Mouse (Mus musculus) MEL (cell line): Measurements from ENCODE around the gene Sowaha. TPM values are rescaled to one million over a fixed set of nuclear protein-coding genes. Genes with fewer than 3 reads are reported as not detected.

Source experiments
- DNase-seq: peaks from one replicate; pipeline ENCODE4 v3.0.0; 2011; ENCODE audit warnings: low read depth, low spot score
- H3K27ac ChIP-seq: 2 replicates; pipeline ENCODE4 v1.5.1; 2012; ENCODE audit warnings: low read depth, mild to moderate bottlenecking, control low read depth, low read length, moderate library complexity; ENCODE audit not compliant: control insufficient read depth
- H3K27me3 ChIP-seq, 2 experiments: fragments of 150-350 bp in 1 of 2; sonication (generic) in 1 of 2; 2 replicates each; pipeline ENCODE4 v1.6.1; 2012; ENCODE audit warnings: low read length in 2 of 2, mild to moderate bottlenecking in 2 of 2, improper control_type of control experiment in 1 of 2, moderate library complexity in 1 of 2; ENCODE audit not compliant: insufficient read depth in 2 of 2, control insufficient read depth in 1 of 2
- H3K36me3 ChIP-seq, 2 experiments: 2 replicates each; pipeline ENCODE4 v1.6.1; 2012 to 2014; ENCODE audit warnings: low read length in 2 of 2, improper control_type of control experiment in 1 of 2, inconsistent platforms in 1 of 2, mild to moderate bottlenecking in 1 of 2; ENCODE audit not compliant: insufficient read depth in 2 of 2, control insufficient read depth in 1 of 2
- H3K4me1 ChIP-seq, 2 experiments: fragments of 150-350 bp in 1 of 2; sonication (generic) in 1 of 2; 2 replicates each; pipeline ENCODE4 v1.6.1; 2012; ENCODE audit warnings: low read length in 2 of 2, improper control_type of control experiment in 1 of 2, mild to moderate bottlenecking in 1 of 2; ENCODE audit not compliant: insufficient read depth in 2 of 2, control insufficient read depth in 1 of 2
- H3K4me3 ChIP-seq, 2 experiments: fragments of 150-350 bp in 1 of 2; sonication (generic) in 1 of 2; 2 replicates each; pipeline ENCODE4 v1.5.1; 2012; ENCODE audit warnings: low read depth in 2 of 2, low read length in 2 of 2, mild to moderate bottlenecking in 2 of 2, moderate library complexity in 2 of 2, control low read depth in 1 of 2, improper control_type of control experiment in 1 of 2; ENCODE audit not compliant: control insufficient read depth in 1 of 2, insufficient read depth in 1 of 2
- H3K79me2 ChIP-seq: 2 replicates; pipeline ENCODE4 v1.6.1; 2012; ENCODE audit warnings: mild to moderate bottlenecking, low read length, moderate library complexity; ENCODE audit not compliant: control insufficient read depth, poor library complexity, insufficient read depth
- H3K9ac ChIP-seq: 2 replicates; pipeline ENCODE4 v1.6.1; 2012; ENCODE audit warnings: low read depth, mild to moderate bottlenecking, control low read depth, low read length, moderate library complexity; ENCODE audit not compliant: control insufficient read depth, poor library complexity, severe bottlenecking
- H3K9me3 ChIP-seq: fragments of 150-350 bp; sonication (generic); replicated peaks from 2 replicates; pipeline ENCODE4 v1.6.1; 2012; ENCODE audit warnings: mild to moderate bottlenecking, low read length, improper control_type of control experiment, moderate library complexity; ENCODE audit not compliant: insufficient read depth
- BHLHE40 ChIP-seq: IDR thresholded peaks from 2 replicates; pipeline ENCODE4 v1.6.1; 2012; ENCODE audit warnings: low read depth, mild to moderate bottlenecking, inconsistent platforms, low read length, improper control_type of control experiment, borderline replicate concordance
- CHD1 ChIP-seq: IDR thresholded peaks from 2 replicates; pipeline ENCODE4 v1.6.1; 2012; ENCODE audit warnings: low read depth, mild to moderate bottlenecking, inconsistent platforms, low read length, improper control_type of control experiment
- CHD2 ChIP-seq: IDR thresholded peaks from 2 replicates; pipeline ENCODE4 v1.6.1; 2011; ENCODE audit warnings: low read length, improper control_type of control experiment
- CTCF ChIP-seq, 3 experiments: IDR thresholded peaks in 2 of 3; conservative IDR thresholded peaks in 1 of 3; 2 replicates each; pipeline ENCODE4 v1.5.1; 2011 to 2012; ENCODE audit warnings: low read length in 3 of 3, low read depth in 2 of 3, mild to moderate bottlenecking in 2 of 3, improper control_type of control experiment in 1 of 3, inconsistent platforms in 1 of 3, mixed read lengths in 1 of 3, moderate library complexity in 1 of 3; ENCODE audit not compliant: control insufficient read depth in 1 of 3, insufficient read depth in 1 of 3, poor library complexity in 1 of 3, severe bottlenecking in 1 of 3
- E2F4 ChIP-seq: IDR thresholded peaks from 2 replicates; pipeline ENCODE4 v1.6.1; 2011; ENCODE audit warnings: low read depth, low read length, improper control_type of control experiment, borderline replicate concordance
- ELF1 ChIP-seq: IDR thresholded peaks from 2 replicates; pipeline ENCODE4 v1.6.1; 2014; ENCODE audit warnings: low read depth, mild to moderate bottlenecking, inconsistent platforms, low read length, improper control_type of control experiment, moderate library complexity
- EP300 ChIP-seq, 2 experiments: IDR thresholded peaks; 2 replicates each; pipeline ENCODE4 v1.6.1; 2011; ENCODE audit warnings: improper control_type of control experiment in 2 of 2, low read length in 2 of 2, low read depth in 1 of 2, mild to moderate bottlenecking in 1 of 2
- GABPA ChIP-seq: IDR thresholded peaks from 2 replicates; pipeline ENCODE4 v1.6.1; 2012; ENCODE audit warnings: low read depth, mild to moderate bottlenecking, inconsistent platforms, low read length, improper control_type of control experiment, moderate library complexity
- GATA1 ChIP-seq: IDR thresholded peaks from 2 replicates; pipeline ENCODE4 v1.6.1; 2011; ENCODE audit warnings: low read depth, low read length, improper control_type of control experiment
- HCFC1 ChIP-seq: IDR thresholded peaks from 2 replicates; pipeline ENCODE4 v1.6.1; 2012; ENCODE audit warnings: low read depth, mild to moderate bottlenecking, inconsistent platforms, low read length, improper control_type of control experiment, moderate library complexity
- KAT2A ChIP-seq: conservative IDR thresholded peaks from 2 replicates; pipeline ENCODE4 v1.6.1; 2012; ENCODE audit warnings: low read depth, low read length, improper control_type of control experiment, inconsistent platforms
- MAFK ChIP-seq: IDR thresholded peaks from 2 replicates; pipeline ENCODE4 v1.6.1; 2011; ENCODE audit warnings: low read depth, mild to moderate bottlenecking, low read length, improper control_type of control experiment, borderline replicate concordance
- MAX ChIP-seq: IDR thresholded peaks from 2 replicates; pipeline ENCODE4 v1.6.1; 2011; ENCODE audit warnings: low read length, improper control_type of control experiment
- MAZ ChIP-seq: IDR thresholded peaks from 2 replicates; pipeline ENCODE4 v1.6.1; 2012; ENCODE audit warnings: low read depth, mild to moderate bottlenecking, inconsistent platforms, low read length, improper control_type of control experiment
- MEF2A ChIP-seq: IDR thresholded peaks from 2 replicates; pipeline ENCODE4 v1.6.1; 2014; ENCODE audit warnings: low read depth, mild to moderate bottlenecking, inconsistent platforms, low read length, improper control_type of control experiment; ENCODE audit not compliant: poor library complexity, insufficient replicate concordance, severe bottlenecking; ENCODE audit errors: extremely low read depth
- MXI1 ChIP-seq: IDR thresholded peaks from 2 replicates; pipeline ENCODE4 v1.6.1; 2011; ENCODE audit warnings: mild to moderate bottlenecking, low read depth, low read length, improper control_type of control experiment
- MYC ChIP-seq: IDR thresholded peaks from 2 replicates; pipeline ENCODE4 v1.6.1; 2011; ENCODE audit warnings: low read depth, mild to moderate bottlenecking, low read length, improper control_type of control experiment, moderate library complexity
- NELFE ChIP-seq: IDR thresholded peaks from 2 replicates; pipeline ENCODE4 v1.6.1; 2011; ENCODE audit warnings: low read depth, low read length, improper control_type of control experiment
- POLR2A ChIP-seq, 2 experiments: IDR thresholded peaks; 2 replicates each; pipeline ENCODE4 v1.6.1; 2011 to 2012; ENCODE audit warnings: low read length in 2 of 2, mild to moderate bottlenecking in 2 of 2, control low read depth in 1 of 2, improper control_type of control experiment in 1 of 2, low read depth in 1 of 2, moderate library complexity in 1 of 2; ENCODE audit not compliant: control insufficient read depth in 1 of 2, insufficient read depth in 1 of 2, poor library complexity in 1 of 2
- POLR2AphosphoS2 ChIP-seq: IDR thresholded peaks from 2 replicates; pipeline ENCODE4 v1.6.1; 2011; ENCODE audit warnings: low read length, improper control_type of control experiment
- POLR2AphosphoS5 ChIP-seq: IDR thresholded peaks from 2 replicates; pipeline ENCODE4 v1.6.1; 2012; ENCODE audit warnings: low read depth, borderline replicate concordance, mild to moderate bottlenecking, inconsistent platforms, low read length, moderate library complexity, mixed read lengths
- RAD21 ChIP-seq: IDR thresholded peaks from 2 replicates; pipeline ENCODE4 v1.6.1; 2011; ENCODE audit warnings: mild to moderate bottlenecking, low read depth, low read length, improper control_type of control experiment
- SIN3A ChIP-seq: IDR thresholded peaks from 2 replicates; pipeline ENCODE4 v1.6.1; 2012; ENCODE audit warnings: low read length, improper control_type of control experiment, inconsistent platforms
- SMC3 ChIP-seq: IDR thresholded peaks from 2 replicates; pipeline ENCODE4 v1.6.1; 2011; ENCODE audit warnings: low read depth, low read length, improper control_type of control experiment
- TAL1 ChIP-seq: IDR thresholded peaks from 2 replicates; pipeline ENCODE4 v1.6.1; 2012; ENCODE audit warnings: mild to moderate bottlenecking, inconsistent platforms, low read length, moderate library complexity, mixed read lengths
- TCF12 ChIP-seq: IDR thresholded peaks from 2 replicates; pipeline ENCODE4 v1.6.1; 2014; ENCODE audit warnings: low read depth, mild to moderate bottlenecking, inconsistent platforms, low read length, improper control_type of control experiment, moderate library complexity
- UBTF ChIP-seq: IDR thresholded peaks from 2 replicates; pipeline ENCODE4 v1.6.1; 2012; ENCODE audit warnings: low read depth, mild to moderate bottlenecking, inconsistent platforms, low read length, improper control_type of control experiment, moderate library complexity, borderline replicate concordance; ENCODE audit not compliant: insufficient read depth
- USF1 ChIP-seq: IDR thresholded peaks from 2 replicates; pipeline ENCODE4 v1.6.1; 2014; ENCODE audit warnings: low read depth, mild to moderate bottlenecking, inconsistent platforms, low read length, improper control_type of control experiment, moderate library complexity
- ZKSCAN1 ChIP-seq: IDR thresholded peaks from 2 replicates; pipeline ENCODE4 v1.6.1; 2012; ENCODE audit warnings: low read depth, mild to moderate bottlenecking, inconsistent platforms, low read length, improper control_type of control experiment, moderate library complexity
- ZMIZ1 ChIP-seq: IDR thresholded peaks from 2 replicates; pipeline ENCODE4 v1.6.1; 2012; ENCODE audit warnings: low read depth, mild to moderate bottlenecking, inconsistent platforms, low read length, improper control_type of control experiment, moderate library complexity
- polyA plus RNA-seq, 2 experiments: library from polyadenylated mRNA; stranded (reverse) in 1 of 2; unstranded in 1 of 2; fragments of >175 nt in 1 of 2; fragments of >200 nt in 1 of 2; gene quantifications; 2 replicates each; pipeline versions ENCODE4 v1.2.1 to v1.2.4; 2012; ENCODE audit warnings: low replicate concordance in 2 of 2, low read depth in 1 of 2; ENCODE audit not compliant: insufficient read length in 2 of 2, insufficient read depth in 1 of 2, missing spikeins in 1 of 2
- total RNA-seq: library from RNA; depleted of rRNA; stranded (reverse); fragments of 300-350 nt; gene quantifications from 2 replicates; pipeline ENCODE4 v1.2.3, GENCODE M21; 2012

Gene Sowaha
- total and polyA plus RNA-seq, 3 experiments: not detected

- H3K27me3 ChIP-seq: peaks cover 4 to 5% of the 10 kb centered on the region in 2 experiments
- no peak overlapping the region for H3K9ac ChIP-seq
- no peaks in the 10 kb centered on the region for H3K9me3 ChIP-seq
- H3K27ac ChIP-seq: no peak overlapping the region
- H3K36me3 ChIP-seq: peaks cover 0 to 20% of the 10 kb centered on the region in 2 experiments; a peak in 2 of 4 replicates
- TF ChIP-seq MEF2A (no peak), GABPA (no peak), USF1 (no peak), CTCF (IDR thresholded peaks at IDR 0.05 in 2 of 3, conservative IDR thresholded peaks at IDR 0.05 in 1 of 3; ENCODE audit: control insufficient read depth in 1 of 3, insufficient read depth in 1 of 3, low read depth in 2 of 3, low read length in 3 of 3, poor library complexity in 1 of 3, severe bottlenecking in 1 of 3) (no peak), MAFK (no peak), POLR2A (IDR thresholded peaks at IDR 0.05; ENCODE audit: control insufficient read depth in 1 of 2, insufficient read depth in 1 of 2, low read depth in 1 of 2, low read length in 2 of 2, poor library complexity in 1 of 2) (no peak), GATA1 (no peak), HCFC1 (no peak), SMC3 (no peak), MXI1 (no peak), BHLHE40 (no peak), TCF12 (no peak), POLR2AphosphoS2 (no peak), NELFE (no peak), POLR2AphosphoS5 (no peak), CHD1 (no peak), MAZ (no peak), MYC (no peak), E2F4 (no peak), EP300 (IDR thresholded peaks at IDR 0.05; ENCODE audit: low read depth in 1 of 2, low read length in 2 of 2) (no peak)
- peaks cover 12 to 18% of the 10 kb centered on the region in 2 experiments for H3K4me1 ChIP-seq
- H3K4me3 ChIP-seq: no peak overlapping the region
- no peaks in the 10 kb centered on the region for H3K79me2 ChIP-seq
- DNase-seq: no peak
Measured at GRCm38 (mm10) chr11:53477833-53478232, 2.2 kb downstream of the Sowaha start.

- H3K36me3 ChIP-seq: peaks cover 0 to 10% of the 10 kb centered on the region in 2 experiments; a peak in 2 of 4 replicates
- no peak overlapping the region for H3K4me3 ChIP-seq
- no peaks in the 10 kb centered on the region for H3K9me3 ChIP-seq
- no peak overlapping the region for H3K27ac ChIP-seq
- no peak for DNase-seq
- H3K27me3 ChIP-seq: peaks cover 4 to 5% of the 10 kb centered on the region in 2 experiments
- TF ChIP-seq MAZ (no peak), ZMIZ1 (no peak), E2F4 (no peak), UBTF (no peak), CHD2 (no peak), SIN3A (no peak), HCFC1 (no peak), KAT2A (no peak), MAX (no peak), MEF2A (no peak), MYC (no peak), ZKSCAN1 (no peak), ELF1 (no peak), TAL1 (no peak), RAD21 (no peak), GATA1 (no peak)
- no peak overlapping the region for H3K9ac ChIP-seq
- H3K4me1 ChIP-seq: peaks cover 4 to 8% of the 10 kb centered on the region in 2 experiments
- H3K79me2 ChIP-seq: no peaks in the 10 kb centered on the region
Measured at GRCm38 (mm10) chr11:53475620-53476019, 4.5 kb downstream of the Sowaha start.
